Mouse (Mus musculus) lung, embryonic 14.5 days (tissue): ENCODE measurements at regions not wholly inside any gene's neighbourhood (a gene's known extent, or its start where the extent isn't known, plus 50 kb on each side); places are given as distances from the start of the nearest gene placed in this dataset.

Experiments
- ATAC-seq: fragments of 200-750 bp; cut with Nextera tagmentation; 2 replicates; pipeline ENCODE4 v1.8.0; 2017; ENCODE audit warnings: mild to moderate bottlenecking, moderate TSS enrichment, moderate library complexity; ENCODE audit not compliant: insufficient read depth
- DNase-seq: peaks from one replicate; pipeline ENCODE4 v3.0.0-alpha.2; 2015
- H3K27ac ChIP-seq: fragments of 300-500 bp; sonication (generic); 2 replicates; pipeline ENCODE4 v1.5.1; 2014; ENCODE audit warnings: low read depth, mild to moderate bottlenecking, moderate library complexity
- H3K27me3 ChIP-seq: fragments of 300-500 bp; sonication (generic); 2 replicates; pipeline ENCODE4 v1.6.1; 2014; ENCODE audit warnings: low read length, control low read depth; ENCODE audit not compliant: insufficient read depth
- H3K36me3 ChIP-seq: fragments of 300-500 bp; sonication (generic); 2 replicates; pipeline ENCODE4 v1.6.1; 2014; ENCODE audit warnings: control low read depth; ENCODE audit not compliant: insufficient read depth
- H3K4me1 ChIP-seq: fragments of 300-500 bp; sonication (generic); 2 replicates; pipeline ENCODE4 v1.6.1; 2014; ENCODE audit warnings: antibody characterized with exemption, control low read depth; ENCODE audit not compliant: insufficient read depth
- H3K4me2 ChIP-seq: fragments of 300-500 bp; sonication (generic); 2 replicates; pipeline ENCODE4 v1.6.1; 2014; ENCODE audit warnings: mild to moderate bottlenecking
- H3K4me3 ChIP-seq: fragments of 300-500 bp; sonication (generic); 2 replicates; pipeline ENCODE4 v1.5.1; 2014; ENCODE audit warnings: low read depth, low read length
- H3K9ac ChIP-seq: fragments of 300-500 bp; sonication (generic); 2 replicates; pipeline ENCODE4 v1.6.1; 2014
- H3K9me3 ChIP-seq: fragments of 300-500 bp; sonication (generic); 2 replicates; pipeline ENCODE4 v1.6.1; 2016; ENCODE audit warnings: low read depth, low read length, control low read depth
- CTCF ChIP-seq: IDR thresholded peaks from 2 replicates; pipeline ENCODE4 v1.5.1; 2016; ENCODE audit warnings: antibody characterized with exemption, low read depth
- WGBS: fragments of 180-500 bp; shearing (Covaris S2); extraction: QIAGEN DNeasy Blood & Tissue Kit; methylation state at CpG from one replicate; pipeline ENCODE4 v1.1.7; 2014; 5-methylcytosine and 5-hydroxymethylcytosine counted together

DNA sequence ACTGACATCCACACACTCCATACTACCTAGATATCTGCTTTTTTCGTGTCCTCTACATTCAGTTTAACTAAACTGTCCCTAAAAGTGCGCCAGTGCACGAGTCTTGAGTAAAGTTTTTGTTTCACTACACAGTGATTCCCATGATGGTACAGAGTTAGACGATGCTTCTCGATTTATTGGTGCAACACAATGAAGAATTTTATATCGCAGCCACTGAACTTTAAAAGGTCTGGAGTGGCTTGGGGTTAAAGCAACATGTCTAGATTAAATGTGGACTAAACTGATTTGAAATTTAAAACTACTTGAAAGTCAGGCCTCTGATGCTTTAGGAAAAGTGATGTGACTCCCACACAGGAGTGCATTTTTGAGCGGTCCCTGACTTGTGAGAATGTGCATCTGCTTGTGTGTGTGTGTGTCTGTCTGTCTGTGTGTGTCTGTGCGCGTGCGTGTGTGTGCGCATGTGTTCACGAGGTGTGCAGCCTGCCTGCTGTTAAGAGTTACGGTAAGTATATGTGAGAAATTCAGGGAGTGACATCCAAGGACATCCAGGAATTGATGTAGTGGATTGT is 261.4 kb downstream of the Tfec start:
- H3K4me2 ChIP-seq: no peak overlapping the region
- H3K9me3 ChIP-seq: no peaks in the 10 kb centered on the region
- no peak for TF ChIP-seq CTCF
- no peak overlapping the region for H3K4me3 ChIP-seq
- WGBS: 88% methylated on average over 13 of the region's 13 CpGs
- no peaks in the 10 kb centered on the region for H3K27me3 ChIP-seq
- H3K36me3 ChIP-seq: no peaks in the 10 kb centered on the region
- no peaks in the 10 kb centered on the region for H3K4me1 ChIP-seq
- DNase-seq: no peak
- no peak overlapping the region for H3K9ac ChIP-seq
- no peak overlapping the region for H3K27ac ChIP-seq
- ATAC-seq: no peak

DNA sequence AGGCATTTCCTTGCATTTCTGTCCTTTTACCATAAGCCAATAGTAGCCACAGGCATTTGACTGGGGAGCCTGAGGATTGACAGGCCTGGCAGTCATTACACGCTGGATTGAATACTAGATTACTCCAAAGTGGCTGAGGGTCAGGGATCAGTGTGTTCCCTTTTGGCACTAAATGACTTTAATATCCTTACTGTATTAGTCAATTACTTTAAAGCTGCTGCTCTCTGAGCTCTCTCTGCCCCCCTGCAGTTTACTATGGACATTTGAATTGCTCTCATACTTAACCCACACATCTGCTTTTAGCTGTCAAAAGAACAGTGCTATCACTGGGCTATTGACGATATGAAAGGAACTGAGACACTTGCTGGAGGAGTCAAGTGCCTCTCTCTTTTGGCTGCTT is 262.1 kb downstream of the Tfec start:
- no peak for TF ChIP-seq CTCF
- Histone ChIP-seq H3K4me3 (no peak overlapping the region), H3K36me3 (no peaks in the 10 kb centered on the region), H3K9ac (no peak overlapping the region), H3K4me2 (no peak overlapping the region), H3K9me3 (no peaks in the 10 kb centered on the region), H3K4me1 (no peaks in the 10 kb centered on the region), H3K27ac (no peak overlapping the region), H3K27me3 (no peaks in the 10 kb centered on the region)
- ATAC-seq (no peak), DNase-seq (no peak)
- WGBS: 55% methylated on average over 2 of the region's 2 CpGs

DNA sequence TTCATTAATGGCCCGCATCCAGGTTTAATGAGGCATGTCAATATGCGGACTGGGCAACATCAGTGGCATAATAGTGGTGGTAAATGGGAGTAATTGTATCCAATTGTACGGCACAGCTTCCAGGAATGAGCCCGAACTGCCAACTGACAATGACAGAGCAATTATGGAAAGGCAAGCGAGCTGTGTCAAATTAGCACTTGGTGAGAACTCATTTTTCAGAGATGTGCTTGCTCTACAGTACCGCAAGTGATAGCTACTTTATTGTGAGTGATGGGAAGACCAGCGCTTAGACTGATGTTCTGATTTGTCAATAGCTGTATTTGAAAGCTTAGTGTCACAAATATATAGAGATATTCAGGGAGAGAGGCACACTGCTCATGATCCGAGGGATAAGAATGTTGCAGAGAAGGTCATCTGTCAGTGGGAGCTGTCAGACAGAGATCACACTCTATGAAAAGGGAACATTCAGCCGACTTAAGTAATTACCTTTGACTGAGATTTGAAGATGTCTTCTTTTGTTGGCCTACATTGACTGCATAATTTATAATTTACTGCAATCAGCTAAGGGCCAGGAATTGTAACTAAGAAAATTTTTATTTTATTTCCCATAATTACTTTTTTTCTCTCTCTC is 290.7 kb downstream of the Tfec start:
- 62% methylated on average over 9 of the region's 9 CpGs for WGBS
- TF ChIP-seq CTCF: no peak
- Histone ChIP-seq H3K36me3 (no peaks in the 10 kb centered on the region), H3K27ac (no peak overlapping the region), H3K9me3 (no peaks in the 10 kb centered on the region), H3K4me3 (no peak overlapping the region), H3K9ac (no peak overlapping the region), H3K4me2 (no peak overlapping the region), H3K27me3 (no peaks in the 10 kb centered on the region), H3K4me1 (no peaks in the 10 kb centered on the region)
- ATAC-seq: no peak
- no peak for DNase-seq

DNA sequence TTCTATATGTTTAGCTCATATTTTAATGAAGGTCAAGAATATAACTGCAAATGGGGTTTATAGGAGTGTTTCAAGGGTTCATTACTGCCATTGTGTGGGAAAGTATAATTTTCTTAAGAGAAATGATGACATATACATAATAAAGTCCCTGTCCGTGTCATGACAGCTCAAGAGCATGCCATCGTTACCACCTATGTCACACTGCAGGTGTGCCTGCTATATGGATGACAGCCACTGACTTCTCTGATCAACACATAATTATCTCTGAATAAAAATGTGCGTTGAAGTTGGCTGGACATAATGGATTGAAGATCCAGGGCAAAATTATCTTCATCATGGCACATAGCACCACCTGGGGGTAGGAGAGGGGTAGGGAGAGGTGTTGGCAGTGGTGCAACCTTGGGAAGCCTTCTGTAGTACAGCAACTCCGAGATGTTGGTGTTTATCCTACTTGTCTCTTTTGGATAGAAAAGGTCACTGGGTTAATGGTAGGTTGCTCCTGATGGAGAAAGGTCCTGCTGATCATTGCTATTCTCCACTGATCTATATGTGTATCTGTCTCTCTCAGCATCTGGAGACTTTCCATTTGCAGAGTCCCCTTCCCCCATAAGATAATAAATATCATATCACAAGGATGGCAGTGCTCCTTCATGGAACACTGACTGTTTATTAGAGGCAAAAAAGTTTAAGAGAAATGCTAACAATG is 291.4 kb downstream of the Tfec start:
- no peak overlapping the region for H3K4me3 ChIP-seq
- WGBS: 46% methylated on average over 4 of the region's 4 CpGs
- ATAC-seq (no peak), DNase-seq (no peak)
- H3K9ac ChIP-seq: no peak overlapping the region
- no peak overlapping the region for H3K4me2 ChIP-seq
- H3K36me3 ChIP-seq: no peaks in the 10 kb centered on the region
- H3K4me1 ChIP-seq: no peaks in the 10 kb centered on the region
- no peak for TF ChIP-seq CTCF
- no peaks in the 10 kb centered on the region for H3K27me3 ChIP-seq
- H3K9me3 ChIP-seq: no peaks in the 10 kb centered on the region
- no peak overlapping the region for H3K27ac ChIP-seq

DNA sequence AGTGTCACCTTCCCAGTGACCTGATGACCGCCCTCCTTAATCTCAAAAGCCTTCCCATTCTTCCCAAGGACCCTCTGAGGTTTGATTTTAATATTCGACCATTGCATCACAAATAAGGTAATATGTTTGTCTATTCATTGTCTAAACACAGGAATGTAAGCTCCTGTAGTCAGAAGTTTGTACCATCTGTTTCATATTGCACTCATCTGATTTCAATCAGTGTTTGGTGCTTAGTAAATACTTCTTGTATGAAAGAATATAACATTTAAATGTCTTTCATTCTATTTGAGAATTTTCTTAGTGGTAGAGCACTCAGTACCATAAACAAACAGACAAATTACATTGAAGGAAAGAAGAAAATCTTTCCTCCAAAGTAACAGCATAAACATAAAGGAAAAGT is 305.8 kb downstream of the Tfec start:
- H3K4me3 ChIP-seq: no peak overlapping the region
- WGBS: 67% methylated on average over 2 of the region's 2 CpGs
- no peak overlapping the region for H3K4me2 ChIP-seq
- ATAC-seq: no peak
- no peak for TF ChIP-seq CTCF
- H3K27ac ChIP-seq: no peak overlapping the region
- no peak overlapping the region for H3K9ac ChIP-seq
- no peaks in the 10 kb centered on the region for H3K4me1 ChIP-seq
- H3K27me3 ChIP-seq: no peaks in the 10 kb centered on the region
- no peaks in the 10 kb centered on the region for H3K36me3 ChIP-seq
- no peak for DNase-seq
- H3K9me3 ChIP-seq: no peaks in the 10 kb centered on the region

DNA sequence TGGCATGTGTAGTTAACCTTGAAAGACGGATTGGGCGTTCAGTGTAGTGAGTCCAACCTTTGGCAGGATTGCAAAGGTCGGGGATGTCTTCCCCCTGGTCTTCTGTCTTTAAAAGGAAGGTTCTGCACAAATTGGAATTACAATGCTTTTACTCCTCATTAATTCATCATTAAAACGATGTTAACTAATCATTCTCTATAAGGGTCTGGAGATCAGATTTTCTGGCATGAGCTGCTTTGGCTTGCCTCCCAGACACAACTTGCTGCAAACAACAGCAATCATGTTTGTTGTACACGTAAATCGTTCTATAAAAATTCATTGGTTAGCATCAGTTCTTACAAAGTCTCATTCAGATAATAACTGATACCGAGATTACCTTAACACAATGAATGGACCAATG is 315.9 kb downstream of the Tfec start:
- Histone ChIP-seq H3K27ac (no peak overlapping the region), H3K27me3 (no peaks in the 10 kb centered on the region), H3K4me1 (no peaks in the 10 kb centered on the region), H3K36me3 (no peaks in the 10 kb centered on the region), H3K9me3 (no peaks in the 10 kb centered on the region), H3K4me2 (no peak overlapping the region), H3K4me3 (no peak overlapping the region), H3K9ac (no peak overlapping the region)
- no peak for ATAC-seq
- TF ChIP-seq CTCF: no peak
- peak; percentile 44 for DNase-seq
- 61% methylated on average over 7 of the region's 7 CpGs for WGBS

DNA sequence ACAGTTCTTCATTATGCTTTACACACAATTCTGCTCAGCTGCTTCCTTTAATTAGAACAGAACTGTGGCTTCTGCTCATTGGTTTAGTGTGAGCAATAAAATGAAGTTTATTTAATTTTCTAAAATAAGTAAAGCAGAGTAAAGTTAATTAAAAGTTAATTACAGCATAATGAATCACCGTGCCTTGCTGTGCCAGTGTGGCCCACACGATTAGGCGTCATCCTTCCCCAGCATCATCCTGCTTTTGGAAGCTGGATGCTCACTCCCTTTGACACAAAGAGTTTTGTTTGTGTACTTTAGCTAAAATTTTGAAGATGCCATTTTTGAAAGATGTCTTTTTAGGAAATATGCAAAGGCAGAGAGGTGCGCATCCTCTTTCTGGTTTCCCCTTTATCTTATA is 316.4 kb downstream of the Tfec start:
- no peak for ATAC-seq
- H3K27ac ChIP-seq: no peak overlapping the region
- H3K27me3 ChIP-seq: no peaks in the 10 kb centered on the region
- no peak for TF ChIP-seq CTCF
- H3K36me3 ChIP-seq: no peaks in the 10 kb centered on the region
- no peak for DNase-seq
- H3K9me3 ChIP-seq: no peaks in the 10 kb centered on the region
- WGBS: 89% methylated on average over 4 of the region's 4 CpGs
- no peak overlapping the region for H3K4me3 ChIP-seq
- no peak overlapping the region for H3K9ac ChIP-seq
- no peak overlapping the region for H3K4me2 ChIP-seq
- H3K4me1 ChIP-seq: no peaks in the 10 kb centered on the region
